Mouse (Mus musculus) cerebellum, adult 18-20 months (tissue): ENCODE data around the gene Fstl4.
A peak's percentile ranks its signal among the peaks of the same experiment; 100 is the strongest.

ENCODE experiments used
- DNase-seq, 2 experiments: peaks; one replicate each; pipeline ENCODE4 v3.0.0; 2021

Gene Fstl4

DNA sequence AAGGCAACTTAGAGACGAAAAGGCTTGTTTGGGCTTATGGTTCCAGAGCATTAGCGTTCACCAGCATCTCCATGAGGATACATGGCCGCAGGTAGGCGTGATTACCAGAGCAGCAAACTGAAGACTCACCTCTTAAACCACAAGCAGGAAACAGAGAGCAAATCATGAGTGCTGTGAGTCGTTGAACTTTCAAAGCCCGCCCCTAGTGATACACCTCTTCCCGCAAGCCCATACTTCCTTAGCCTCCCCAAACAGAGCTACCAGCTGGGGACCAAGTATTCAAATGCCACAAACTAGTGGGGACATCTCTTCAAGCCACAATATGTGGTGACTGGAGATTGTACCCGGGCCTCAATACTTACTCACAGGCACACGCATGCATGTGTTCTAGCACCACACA lies 332.4 kb downstream of the Fstl4 start:
- DNase-seq, result no peak

DNA sequence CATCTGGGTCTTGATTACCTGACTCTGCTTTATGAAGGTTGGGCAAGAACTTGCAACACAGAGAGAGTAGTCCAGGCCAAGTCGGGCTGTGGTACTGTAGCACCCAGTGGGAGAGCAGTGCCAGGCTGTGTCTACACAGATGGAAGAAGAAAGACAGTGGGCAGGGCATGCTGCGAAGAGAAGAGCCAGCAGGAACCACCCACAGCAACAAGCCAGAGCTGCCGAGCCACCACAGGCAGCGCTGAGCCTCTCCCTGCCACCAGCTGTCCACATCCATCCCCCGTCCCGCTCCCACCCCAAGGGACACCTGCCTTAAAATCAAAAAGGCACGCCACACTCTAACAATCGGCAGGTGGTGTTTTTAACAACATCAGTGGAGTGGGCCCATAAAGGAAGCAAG lies 332.9 kb downstream of the Fstl4 start:
- no peak for DNase-seq

DNA sequence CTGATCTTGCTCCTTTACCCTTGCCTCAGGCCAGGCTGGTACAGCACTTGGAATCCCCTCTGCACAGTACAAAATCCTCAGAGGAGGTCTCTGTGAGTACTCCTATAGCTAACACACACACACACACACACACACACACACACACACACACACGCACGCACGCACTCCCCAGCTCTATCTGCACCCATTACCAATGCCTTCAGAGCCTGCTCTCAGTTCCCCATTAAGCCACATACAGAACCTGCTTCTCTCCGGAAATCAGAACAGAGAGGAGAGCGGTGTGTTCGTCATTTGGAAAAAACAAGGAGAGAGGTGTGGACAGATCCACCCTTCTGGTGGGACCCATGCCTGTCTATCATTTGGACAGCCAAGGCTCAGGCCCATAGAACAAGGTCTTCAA lies 333.4 kb downstream of the Fstl4 start:
- DNase-seq, result no peak

DNA sequence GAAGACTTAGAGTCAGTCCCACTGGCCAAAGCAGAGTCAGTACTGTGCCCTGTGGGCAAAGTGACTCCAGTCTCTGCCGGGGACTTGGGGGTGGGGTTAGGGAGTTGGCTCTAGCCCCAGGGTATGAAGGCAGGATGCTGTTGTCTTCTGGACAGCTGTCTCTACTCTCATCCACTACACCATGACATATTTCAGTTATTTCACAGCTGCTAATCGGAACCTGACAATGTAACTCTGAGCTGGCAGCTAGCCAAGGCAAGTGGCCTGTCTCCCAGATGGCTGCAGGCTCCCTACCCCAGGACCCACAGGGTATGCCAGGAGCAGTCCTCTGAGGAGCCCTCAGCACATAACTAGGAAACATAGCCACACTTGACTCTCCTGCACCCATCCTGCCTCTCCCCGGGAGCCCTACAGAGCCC lies 334.4 kb downstream of the Fstl4 start:
- DNase-seq, result peak; percentile 30 to 56

DNA sequence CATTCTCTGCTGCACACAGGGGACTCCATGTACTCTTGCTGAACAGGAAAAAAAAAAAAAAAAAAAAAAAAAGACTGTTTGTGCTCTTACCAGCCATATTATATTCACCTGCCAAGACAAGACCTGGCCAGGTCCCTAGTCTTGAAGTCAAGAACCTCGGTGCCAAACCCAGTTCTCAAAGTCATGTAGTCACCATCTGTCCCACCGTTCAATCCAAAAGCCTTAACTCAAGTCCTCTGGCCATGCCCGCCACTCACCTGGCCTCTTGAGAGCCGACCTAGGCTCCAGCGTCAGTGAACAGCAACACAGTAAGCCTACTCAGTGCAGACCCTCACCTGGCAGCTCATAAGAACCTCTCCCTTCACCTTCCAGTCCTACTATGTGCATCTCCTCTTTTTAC lies 334.9 kb downstream of the Fstl4 start:
- peak in 1 of 2 experiments; percentile 14 for DNase-seq

DNA sequence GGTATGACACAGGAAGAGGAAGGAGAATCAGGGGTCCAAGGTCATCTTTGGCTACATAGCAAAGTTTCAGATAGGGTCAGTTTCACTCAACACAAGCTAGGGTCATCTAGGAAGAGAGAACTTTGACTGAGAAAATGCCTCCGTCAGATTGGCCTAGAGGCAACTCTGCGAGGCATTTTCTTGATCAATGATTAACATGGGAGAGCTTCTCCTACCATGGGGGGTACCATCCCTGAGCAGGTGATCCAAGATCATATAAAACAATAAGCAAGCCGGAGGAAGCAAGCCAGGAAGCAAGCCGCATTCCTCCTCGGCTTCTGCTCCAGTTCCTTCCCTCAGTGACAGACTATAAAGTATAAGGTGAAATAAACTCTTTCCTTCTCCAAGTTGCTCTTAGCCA lies 337.3 kb downstream of the Fstl4 start:
- DNase-seq, result no peak

DNA sequence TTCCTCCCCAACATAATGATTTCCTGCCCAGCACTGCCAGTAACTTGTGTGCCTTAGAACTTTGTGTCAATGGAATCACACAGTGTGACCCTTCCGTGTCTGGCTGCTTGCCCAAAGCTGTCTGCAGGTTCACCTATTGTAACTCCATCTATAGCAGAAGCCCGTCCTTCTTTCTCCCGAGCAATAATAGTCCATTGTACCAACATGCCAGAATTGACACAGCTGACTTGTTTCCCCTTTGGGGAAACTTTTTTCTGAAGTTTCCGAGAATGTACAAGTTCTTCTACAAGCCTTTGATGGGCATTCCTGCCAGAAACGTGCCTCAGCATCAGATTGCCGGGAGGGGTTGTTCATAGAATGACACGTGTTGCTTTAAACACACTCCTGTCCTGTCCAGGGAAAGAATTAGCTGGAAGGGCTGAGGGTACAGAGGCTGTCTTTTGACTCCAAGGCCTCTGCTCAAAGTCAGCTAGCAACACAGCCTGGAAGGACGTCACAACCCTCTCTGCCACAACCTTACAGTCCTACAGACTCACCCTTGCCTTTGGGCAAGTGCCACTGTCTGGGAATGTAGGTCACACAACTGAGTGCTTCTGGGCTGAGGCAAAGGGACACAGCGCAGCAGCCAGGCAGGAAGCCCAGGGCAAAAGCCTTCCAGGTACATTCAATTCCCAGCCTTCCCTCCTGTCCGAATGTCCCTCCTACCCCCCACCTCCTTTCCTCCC lies 339.3 kb downstream of the Fstl4 start:
- no peak for DNase-seq

DNA sequence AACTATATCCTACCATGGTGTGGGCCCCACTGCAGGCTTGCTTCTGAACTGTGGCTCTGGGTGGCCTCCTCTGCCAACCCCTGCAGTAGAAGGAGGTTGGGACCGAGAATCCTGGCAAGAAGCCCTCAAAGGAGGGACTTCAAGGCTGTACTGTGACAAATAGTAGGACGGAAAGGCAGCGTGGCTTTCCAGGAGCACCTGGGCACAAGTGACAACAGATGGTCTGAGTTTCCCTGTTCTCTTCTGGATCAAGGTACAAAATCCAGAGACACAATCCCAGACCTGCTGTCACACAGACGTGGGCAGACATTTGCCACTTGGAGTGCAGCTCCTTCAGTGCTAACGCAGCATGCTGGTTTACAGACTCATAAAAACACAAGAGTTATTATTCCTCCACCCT lies 343.3 kb downstream of the Fstl4 start:
- peak; percentile 61 to 66 for DNase-seq

DNA sequence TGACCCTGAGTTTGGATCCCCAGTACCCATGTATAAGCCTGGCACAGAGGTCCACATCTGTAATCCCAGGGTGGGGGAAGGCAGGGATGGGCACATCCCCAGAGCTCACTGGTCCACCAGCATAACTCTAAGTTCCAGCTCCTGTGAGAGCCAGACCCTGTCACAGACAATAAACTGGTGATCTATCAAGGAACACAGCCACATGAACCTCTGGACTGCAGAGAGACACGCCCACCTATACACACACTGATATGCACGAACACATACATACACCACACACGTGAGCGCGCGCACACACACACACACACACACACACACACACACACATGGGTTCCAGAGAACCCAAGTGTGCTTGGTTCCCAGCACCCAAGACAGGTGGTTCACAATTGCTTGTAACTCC lies 344.4 kb downstream of the Fstl4 start:
- DNase-seq, result no peak

DNA sequence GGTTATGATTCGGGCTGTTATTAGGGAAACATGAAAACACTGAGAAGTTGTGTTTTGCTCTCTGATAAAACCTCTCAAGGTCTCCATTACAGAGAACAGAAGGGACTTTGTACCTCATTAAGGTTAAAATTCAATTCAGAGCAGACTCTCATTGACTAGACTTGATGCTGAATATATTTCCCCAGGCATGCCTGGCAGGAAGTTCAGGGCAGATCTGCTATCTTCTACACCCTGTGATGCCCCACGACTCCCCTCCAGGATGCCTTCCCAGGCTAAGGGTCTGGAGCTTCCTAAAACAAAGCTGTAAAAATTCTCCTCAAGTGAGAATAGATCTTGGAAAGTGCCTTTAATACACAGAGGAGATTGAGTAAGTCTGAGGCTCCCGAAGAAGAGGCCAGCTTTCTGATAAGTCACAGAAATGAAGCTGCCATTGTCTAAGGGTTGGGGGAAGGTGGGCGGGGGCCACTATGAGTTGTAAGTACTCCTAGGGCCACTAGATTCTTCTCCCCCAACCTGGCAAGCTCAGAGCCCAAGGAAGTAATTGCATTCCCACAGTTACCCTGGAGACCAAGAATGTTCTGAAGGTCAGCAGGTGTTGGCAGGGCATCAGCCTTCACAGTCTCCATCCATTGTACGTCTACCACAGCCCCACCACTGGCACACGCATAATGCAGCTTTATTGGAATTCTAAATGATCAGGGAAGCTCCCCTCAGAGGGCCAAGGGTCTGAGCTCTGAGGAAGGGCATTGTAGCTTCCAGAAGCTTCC lies 345.4 kb downstream of the Fstl4 start:
- DNase-seq, result no peak

DNA sequence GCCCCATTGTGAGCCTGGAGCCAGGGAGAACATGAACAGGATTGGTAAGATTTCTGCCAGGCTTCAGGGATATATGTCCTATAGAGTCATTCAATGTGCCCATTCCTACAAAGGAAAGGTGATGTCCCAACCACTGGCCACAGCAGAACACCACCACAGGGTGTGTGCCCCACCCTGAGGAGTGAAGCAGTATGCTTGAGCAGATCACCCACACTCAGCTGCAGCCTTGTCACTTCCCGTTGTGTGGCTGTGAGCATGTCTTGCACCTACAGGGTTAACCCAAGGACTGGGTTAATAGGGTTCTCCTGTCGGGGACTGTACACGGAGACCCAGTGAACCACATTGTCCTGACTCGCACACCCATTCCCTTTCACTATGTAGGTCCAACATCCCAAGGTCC lies 351.3 kb downstream of the Fstl4 start:
- DNase-seq, result no peak

DNA sequence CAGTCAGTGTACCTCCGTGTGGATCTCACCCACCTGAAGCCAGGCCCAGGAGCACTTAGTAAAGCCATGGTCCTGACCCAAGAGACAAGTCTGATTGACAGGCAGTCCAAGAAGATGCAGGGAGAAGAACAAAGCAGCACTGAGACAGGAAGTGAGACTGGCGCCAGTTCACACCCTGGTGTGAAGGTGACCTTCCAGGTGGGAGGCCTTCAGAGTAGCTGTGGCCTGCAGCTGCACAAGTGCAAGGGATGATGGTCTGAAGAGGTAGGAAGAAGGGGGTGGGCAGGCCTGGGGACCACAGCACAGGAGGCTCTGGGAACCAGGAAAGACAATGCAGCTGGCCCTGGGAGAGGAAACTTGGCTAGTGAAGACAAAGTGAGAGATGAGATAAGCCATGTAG lies 351.9 kb downstream of the Fstl4 start:
- DNase-seq, result no peak

DNA sequence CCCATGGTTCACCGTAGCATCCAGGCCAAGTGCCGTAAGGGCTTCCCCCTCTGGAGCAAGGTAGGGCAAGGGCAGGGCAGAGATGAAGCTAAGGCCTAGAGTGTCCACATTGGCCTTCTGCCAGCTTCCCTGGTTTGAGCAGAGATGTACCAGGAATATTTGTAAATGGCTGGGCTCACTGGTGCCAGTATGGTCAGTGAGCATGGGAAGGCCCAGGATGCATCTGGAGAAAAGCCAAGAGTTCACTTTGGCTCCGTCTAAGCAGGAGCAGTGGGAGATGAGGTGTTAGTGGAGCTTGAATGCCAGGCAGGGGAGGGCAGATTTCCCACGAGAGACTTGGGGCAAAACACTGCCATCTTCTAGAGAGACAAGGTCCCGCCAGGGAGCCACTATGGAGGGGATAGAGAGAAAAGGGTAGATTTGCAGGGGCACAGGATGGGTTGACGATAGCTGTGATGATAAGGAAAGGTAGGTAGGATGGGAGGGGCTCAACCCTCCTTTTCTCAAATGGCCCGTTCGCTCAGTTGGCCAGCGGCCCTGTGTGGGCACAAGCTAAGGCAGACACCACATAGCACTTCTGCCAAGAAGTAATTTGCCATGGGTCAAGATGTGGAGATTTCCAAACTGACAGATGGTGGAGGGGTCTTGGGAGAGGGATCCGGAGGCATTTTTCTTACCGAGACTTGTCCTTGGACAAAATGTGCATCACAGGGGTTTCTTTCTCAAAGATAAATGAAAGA lies 354.0 kb downstream of the Fstl4 start:
- DNase-seq, result peak; percentile 46 to 60

DNA sequence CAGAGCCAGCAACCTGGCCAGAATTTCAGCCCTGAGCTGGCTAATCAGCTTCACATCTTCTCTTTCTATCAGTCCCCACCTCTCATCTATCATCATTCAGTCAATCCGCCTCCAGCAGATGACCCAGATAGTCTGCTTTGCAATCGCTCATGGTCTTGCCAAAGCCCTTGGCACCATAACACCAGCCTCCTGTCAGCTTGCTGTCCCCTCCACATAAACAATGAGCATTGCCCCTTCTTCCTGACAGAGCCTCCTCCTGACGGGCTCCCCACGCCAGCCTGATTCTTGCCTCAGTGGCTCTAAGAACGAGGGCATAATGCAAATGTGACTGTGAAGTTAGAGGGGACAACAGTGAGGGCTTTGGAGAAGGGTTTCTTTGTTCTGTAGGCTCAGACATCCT lies 355.5 kb downstream of the Fstl4 start:
- no peak for DNase-seq

DNA sequence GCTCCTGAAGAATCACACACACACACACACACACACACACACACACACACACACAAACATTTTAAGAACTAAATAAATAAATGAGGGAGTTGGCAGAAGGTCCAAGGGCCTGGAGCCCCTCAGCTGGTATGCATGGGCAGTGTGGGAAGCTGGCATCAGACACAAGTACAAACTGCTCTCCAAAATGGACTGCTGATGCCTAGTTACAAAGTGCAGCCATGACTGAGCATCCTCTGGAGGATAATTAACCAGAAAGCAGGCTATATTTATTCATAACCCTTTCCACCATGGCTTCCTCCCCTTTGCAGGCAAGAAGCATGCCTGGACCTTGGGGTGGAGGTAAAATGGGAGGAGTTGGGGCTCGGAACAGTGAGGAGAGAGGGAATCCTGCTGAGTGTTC lies 356.8 kb downstream of the Fstl4 start:
- no peak for DNase-seq

DNA sequence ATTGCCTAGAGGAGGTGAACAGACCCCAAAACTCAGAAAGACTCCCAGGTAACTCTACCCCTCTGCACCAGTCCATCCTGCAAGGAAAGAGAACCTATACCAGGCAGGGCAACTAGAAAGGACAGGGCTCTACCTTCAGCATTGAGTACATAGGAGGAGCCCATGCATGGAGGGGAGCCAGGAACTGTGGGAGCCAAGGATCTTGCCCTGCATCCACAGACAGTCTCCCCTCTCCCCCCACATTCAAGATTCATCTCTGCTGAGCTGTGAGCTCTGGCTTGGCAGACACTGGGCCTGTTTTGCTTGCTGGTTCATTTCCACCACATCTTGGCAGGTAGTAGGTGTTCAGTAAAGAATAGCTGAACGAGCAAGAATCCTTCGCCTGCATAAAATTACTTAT lies 360.4 kb downstream of the Fstl4 start:
- DNase-seq, result no peak

DNA sequence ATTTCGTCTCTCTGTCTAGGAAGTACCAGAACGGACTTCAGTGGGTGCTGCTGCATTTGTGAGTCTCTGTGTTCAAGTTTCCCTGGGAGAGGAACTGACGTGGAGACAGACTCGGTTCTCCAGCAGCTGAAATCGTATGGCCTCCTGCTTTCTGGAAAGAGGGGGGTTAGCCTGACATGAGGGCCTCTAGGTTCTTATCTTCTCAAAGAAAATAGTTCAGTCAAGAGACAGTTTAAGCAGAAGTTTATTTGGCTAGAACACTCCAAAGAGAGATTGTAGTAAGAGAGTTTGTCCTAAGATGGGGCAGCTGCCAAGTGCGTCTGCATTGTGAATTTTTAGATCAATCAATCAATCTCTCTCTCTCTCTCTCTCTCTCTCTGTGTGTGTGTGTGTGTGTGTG lies 362.2 kb downstream of the Fstl4 start:
- no peak for DNase-seq

DNA sequence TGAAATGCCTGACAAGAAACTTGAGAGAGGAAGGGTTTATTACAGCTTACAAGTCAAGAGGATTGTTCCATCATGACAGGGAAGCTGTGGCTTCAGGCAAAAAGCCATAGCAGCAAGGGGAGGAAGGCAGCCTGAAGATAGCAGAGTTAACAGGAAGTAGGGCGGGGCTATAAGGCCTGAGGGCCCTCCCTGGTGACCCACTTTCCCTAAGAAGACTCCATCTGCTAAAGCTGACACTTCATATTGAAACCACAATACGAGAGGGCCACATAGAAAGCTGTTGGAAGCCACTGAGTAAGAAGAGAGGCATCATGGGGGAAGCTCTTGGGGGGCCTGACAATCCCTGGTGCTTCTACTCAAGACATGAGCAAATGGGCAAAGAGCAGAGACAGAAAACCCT lies 364.2 kb downstream of the Fstl4 start:
- no peak for DNase-seq

DNA sequence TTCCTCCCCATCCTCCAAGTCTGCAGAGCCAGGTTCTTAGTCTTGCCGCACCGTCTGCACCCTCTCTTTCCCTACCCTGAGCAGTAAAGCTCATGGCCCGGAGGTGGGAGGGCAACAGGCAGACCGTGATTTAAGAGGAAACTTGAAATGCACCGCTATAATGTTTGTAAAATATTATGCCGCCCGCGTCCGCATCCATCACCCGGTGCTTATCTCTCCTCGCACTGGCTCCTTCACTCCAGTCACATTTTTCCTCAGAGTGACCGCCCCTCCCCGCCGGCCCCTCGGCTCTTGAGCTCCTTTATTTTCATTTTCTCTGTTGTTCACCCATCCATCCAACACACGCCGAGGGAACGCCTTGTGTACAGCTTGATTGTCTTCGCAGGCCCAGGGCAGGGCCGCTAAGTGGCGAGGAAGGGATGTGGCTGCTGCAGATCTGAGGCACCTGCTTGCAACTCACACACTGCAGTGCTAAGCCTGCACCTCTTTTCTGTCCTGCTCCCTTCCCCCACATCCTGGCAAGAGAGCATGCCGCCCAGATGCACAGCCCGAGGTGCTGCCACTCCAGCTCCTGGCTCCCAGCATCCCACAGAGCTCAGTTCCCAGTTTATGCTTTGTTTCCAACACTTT lies 368.1 kb downstream of the Fstl4 start:
- no peak for DNase-seq

DNA sequence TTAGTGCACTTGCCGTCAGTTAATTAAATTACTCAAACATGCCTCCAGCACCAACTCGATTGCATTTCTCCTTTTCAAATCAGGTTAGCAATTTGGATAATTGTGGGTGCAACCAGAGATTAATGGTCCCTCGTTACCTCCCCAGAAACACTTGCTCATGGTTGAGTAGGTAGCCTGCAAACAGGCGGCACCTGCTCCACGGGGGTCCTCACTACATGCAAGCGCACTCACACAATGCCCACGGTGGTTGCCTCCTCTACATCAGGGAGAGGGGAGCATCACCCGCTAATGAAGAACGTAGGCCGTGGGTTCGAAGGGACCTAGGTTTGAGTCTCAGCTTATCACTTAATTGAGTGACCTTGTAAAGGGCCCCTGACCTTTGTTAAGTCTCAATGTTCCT lies 371.9 kb downstream of the Fstl4 start:
- no peak for DNase-seq

DNA sequence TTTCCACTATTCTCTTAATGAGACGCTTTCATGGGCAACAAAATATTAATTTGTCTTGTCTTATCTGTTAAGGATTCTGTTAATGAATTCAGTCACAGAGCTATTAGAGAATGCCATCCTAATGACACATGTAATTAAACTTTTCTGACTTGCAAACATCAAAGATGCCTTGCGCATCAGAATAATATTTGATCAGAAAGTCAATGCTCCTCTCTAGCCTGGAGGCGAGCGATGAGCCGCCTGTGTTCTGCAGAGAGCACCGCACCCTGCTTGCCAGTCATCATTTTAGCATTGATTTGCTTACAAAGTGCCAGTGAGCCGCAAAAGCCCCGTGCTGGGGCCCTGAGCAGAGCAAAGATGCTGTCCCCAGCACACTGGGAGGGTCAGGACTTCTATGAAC lies 372.9 kb downstream of the Fstl4 start:
- DNase-seq, result no peak

DNA sequence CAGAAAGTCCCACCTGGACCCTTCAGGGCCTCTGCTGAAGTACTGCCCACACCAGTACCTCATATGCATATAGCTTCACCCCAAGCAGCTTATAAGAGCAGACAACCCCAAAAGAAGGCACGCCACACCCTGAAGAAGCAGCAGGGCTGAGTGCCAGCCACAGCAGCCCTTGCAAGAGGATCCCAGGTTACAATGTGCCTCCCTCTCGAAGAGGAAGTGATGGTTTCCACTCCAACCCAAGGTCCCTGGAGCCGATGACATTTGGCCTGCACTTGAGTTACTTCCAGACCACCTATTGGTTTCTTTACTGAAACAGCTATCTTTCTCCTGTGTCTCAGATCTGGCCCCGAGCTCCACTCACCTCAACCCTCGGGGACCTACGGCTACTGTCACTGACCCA lies 373.8 kb downstream of the Fstl4 start:
- no peak for DNase-seq

DNA sequence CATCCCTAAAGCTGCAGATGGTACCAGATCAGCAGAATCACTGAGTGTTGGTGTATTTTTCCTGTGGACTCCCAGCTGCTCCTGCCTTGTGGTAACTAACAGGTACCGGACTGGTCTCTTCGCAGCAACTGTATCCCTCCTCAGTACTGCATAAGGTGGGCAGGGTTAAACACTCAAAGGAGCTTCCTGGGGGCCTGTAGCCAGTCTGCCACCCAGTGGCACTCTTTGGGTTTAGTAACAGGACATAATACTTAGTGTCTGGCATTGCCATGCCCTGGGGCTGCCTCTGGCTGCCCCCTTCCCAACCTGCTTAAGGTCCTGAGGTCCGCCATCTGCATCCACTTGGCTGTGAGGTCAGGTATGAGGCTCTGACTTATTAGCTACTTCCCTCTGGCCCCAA lies 375.2 kb downstream of the Fstl4 start:
- DNase-seq, result no peak

DNA sequence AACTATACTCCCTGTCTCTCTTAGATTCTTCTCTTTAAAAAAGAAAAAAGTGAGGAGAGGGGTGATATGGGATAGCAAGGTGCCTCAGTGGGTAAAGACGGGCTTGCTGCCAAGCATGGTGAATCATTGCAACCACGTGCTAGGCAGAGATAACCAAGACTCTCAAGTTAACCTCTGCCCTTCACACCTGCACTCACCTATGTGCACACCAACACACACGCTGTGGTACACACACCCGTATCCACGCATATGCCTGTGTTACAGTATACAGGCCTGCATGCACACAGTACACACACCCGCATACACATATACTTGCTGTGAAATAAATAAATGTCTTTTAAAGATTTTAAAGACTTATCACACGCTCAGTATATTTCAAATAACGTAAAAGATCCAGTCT lies 375.8 kb downstream of the Fstl4 start:
- DNase-seq, result no peak
